Mouse (Mus musculus): ENCODE measurements around the gene Mllt3. TPM values are rescaled to one million over a fixed set of nuclear protein-coding genes. Genes with fewer than 3 reads are reported as not detected.

Mllt3 gene
- polyA plus RNA-seq (2014; fragmentation: Nextera tagmentation; extraction: Ambion mirVana), result 28.7 and 33.4 TPM in 2 replicates

GRCm38 (mm10) chr4:88033216-88033653 lies at the start of gene Mllt3:
Gene Mllt3 (minus strand): TSS chr4:88033364.
- WGBS, result 0% methylated on average over 37 of the region's 37 CpGs
- peaks cover 5% of the 10 kb centered on the region; the same call in 1 of the 2 replicates for H3K36me3 ChIP-seq (ENCODE audit: control insufficient read depth, insufficient read depth, low read length)
- H3K9me3 ChIP-seq (ENCODE audit: control insufficient read depth, low read length), result no peaks in the 10 kb centered on the region
- H3K9ac ChIP-seq (ENCODE audit: low read depth, low read length), result peak within 1 kb of the TSS; percentile 87
- H3K27me3 ChIP-seq (ENCODE audit: control insufficient read depth, insufficient read depth, low read length), result peaks cover 8% of the 10 kb centered on the region; the same call in 1 of the 2 replicates
- no peaks in the 10 kb centered on the region; the same call in 1 of the 2 replicates for H3K4me1 ChIP-seq (ENCODE audit: control insufficient read depth, insufficient read depth, low read length)
- peak within 1 kb of the TSS; percentile 97 for H3K4me2 ChIP-seq (replicated peaks; ENCODE audit: low read depth, low read length)
- peak; percentile 95 for ATAC-seq (ENCODE audit: low FRiP score, low TSS enrichment)
- peak within 1 kb of the TSS; percentile 94 for H3K27ac ChIP-seq (ENCODE audit: low read depth, low read length)
- peak within 1 kb of the TSS; percentile 71 for H3K4me3 ChIP-seq (ENCODE audit: low read length)

GRCm38 (mm10) chr4:88082381-88082780 lies 49.2 kb upstream of the Mllt3 start:
- Histone ChIP-seq H3K4me1 (ENCODE audit: control insufficient read depth, insufficient read depth, low read length) (no peaks in the 10 kb centered on the region), H3K27ac (ENCODE audit: low read depth, low read length) (no peak overlapping the region), H3K27me3 (ENCODE audit: control insufficient read depth, insufficient read depth, low read length) (no peaks in the 10 kb centered on the region), H3K36me3 (ENCODE audit: control insufficient read depth, insufficient read depth, low read length) (no peaks in the 10 kb centered on the region), H3K4me3 (ENCODE audit: low read length) (no peak overlapping the region), H3K9me3 (ENCODE audit: control insufficient read depth, low read length) (no peaks in the 10 kb centered on the region), H3K4me2 (replicated peaks; ENCODE audit: low read depth, low read length) (no peak overlapping the region), H3K9ac (ENCODE audit: low read depth, low read length) (no peak overlapping the region)
- ATAC-seq (ENCODE audit: low FRiP score, low TSS enrichment), result no peak
- WGBS, result 84% methylated on average over 4 of the region's 4 CpGs

GRCm38 (mm10) chr4:88081885-88082284 lies 48.7 kb upstream of the Mllt3 start:
- no peak overlapping the region for H3K4me3 ChIP-seq (ENCODE audit: low read length)
- no peak for ATAC-seq (ENCODE audit: low FRiP score, low TSS enrichment)
- H3K4me2 ChIP-seq (replicated peaks; ENCODE audit: low read depth, low read length), result no peak overlapping the region
- WGBS, result 93% methylated on average over 3 of the region's 3 CpGs
- no peaks in the 10 kb centered on the region for H3K27me3 ChIP-seq (ENCODE audit: control insufficient read depth, insufficient read depth, low read length)
- no peak overlapping the region for H3K27ac ChIP-seq (ENCODE audit: low read depth, low read length)
- no peaks in the 10 kb centered on the region for H3K9me3 ChIP-seq (ENCODE audit: control insufficient read depth, low read length)
- H3K4me1 ChIP-seq (ENCODE audit: control insufficient read depth, insufficient read depth, low read length), result no peaks in the 10 kb centered on the region
- H3K36me3 ChIP-seq (ENCODE audit: control insufficient read depth, insufficient read depth, low read length), result no peaks in the 10 kb centered on the region
- no peak overlapping the region for H3K9ac ChIP-seq (ENCODE audit: low read depth, low read length)

GRCm38 (mm10) chr4:88081417-88081816 lies 48.3 kb upstream of the Mllt3 start:
- no peak overlapping the region for H3K4me2 ChIP-seq (replicated peaks; ENCODE audit: low read depth, low read length)
- WGBS, result 73% methylated on average over 5 of the region's 5 CpGs
- H3K9ac ChIP-seq (ENCODE audit: low read depth, low read length), result no peak overlapping the region
- H3K27ac ChIP-seq (ENCODE audit: low read depth, low read length), result no peak overlapping the region
- no peaks in the 10 kb centered on the region for H3K36me3 ChIP-seq (ENCODE audit: control insufficient read depth, insufficient read depth, low read length)
- no peaks in the 10 kb centered on the region for H3K9me3 ChIP-seq (ENCODE audit: control insufficient read depth, low read length)
- H3K4me1 ChIP-seq (ENCODE audit: control insufficient read depth, insufficient read depth, low read length), result no peaks in the 10 kb centered on the region
- H3K4me3 ChIP-seq (ENCODE audit: low read length), result no peak overlapping the region
- no peaks in the 10 kb centered on the region for H3K27me3 ChIP-seq (ENCODE audit: control insufficient read depth, insufficient read depth, low read length)
- ATAC-seq (ENCODE audit: low FRiP score, low TSS enrichment), result no peak

GRCm38 (mm10) chr4:88078983-88079382 lies 45.8 kb upstream of the Mllt3 start:
- ATAC-seq (ENCODE audit: low FRiP score, low TSS enrichment), result no peak
- no peaks in the 10 kb centered on the region for H3K36me3 ChIP-seq (ENCODE audit: control insufficient read depth, insufficient read depth, low read length)

GRCm38 (mm10) chr4:88075388-88075787 lies 42.2 kb upstream of the Mllt3 start:
- Histone ChIP-seq H3K9me3 (ENCODE audit: control insufficient read depth, low read length) (no peaks in the 10 kb centered on the region; the same call in 1 of the 2 replicates), H3K4me2 (replicated peaks; ENCODE audit: low read depth, low read length) (no peak overlapping the region), H3K27ac (ENCODE audit: low read depth, low read length) (no peak overlapping the region), H3K9ac (ENCODE audit: low read depth, low read length) (no peak overlapping the region), H3K36me3 (ENCODE audit: control insufficient read depth, insufficient read depth, low read length) (no peaks in the 10 kb centered on the region), H3K4me1 (ENCODE audit: control insufficient read depth, insufficient read depth, low read length) (no peaks in the 10 kb centered on the region), H3K27me3 (ENCODE audit: control insufficient read depth, insufficient read depth, low read length) (no peaks in the 10 kb centered on the region), H3K4me3 (ENCODE audit: low read length) (no peak overlapping the region)
- no peak for ATAC-seq (ENCODE audit: low FRiP score, low TSS enrichment)
- 75% methylated on average over 2 of the region's 2 CpGs for WGBS

More at GRCm38 (mm10) chr4:88078983-88079382, 45.8 kb upstream of the Mllt3 start:
- H3K9me3 ChIP-seq (ENCODE audit: control insufficient read depth, low read length), result no peaks in the 10 kb centered on the region
- no peak overlapping the region for H3K4me3 ChIP-seq (ENCODE audit: low read length)
- no peak overlapping the region for H3K9ac ChIP-seq (ENCODE audit: low read depth, low read length)
- H3K4me2 ChIP-seq (replicated peaks; ENCODE audit: low read depth, low read length), result no peak overlapping the region
- no peaks in the 10 kb centered on the region for H3K27me3 ChIP-seq (ENCODE audit: control insufficient read depth, insufficient read depth, low read length)
- no peaks in the 10 kb centered on the region for H3K4me1 ChIP-seq (ENCODE audit: control insufficient read depth, insufficient read depth, low read length)
- H3K27ac ChIP-seq (ENCODE audit: low read depth, low read length), result no peak overlapping the region
- WGBS, result 64% methylated on average over 3 of the region's 3 CpGs

- no peak overlapping the region for H3K27ac ChIP-seq (ENCODE audit: low read depth, low read length)
- H3K9me3 ChIP-seq (ENCODE audit: control insufficient read depth, low read length), result no peaks in the 10 kb centered on the region
- WGBS, result 57% methylated on average over 8 of the region's 8 CpGs
- no peak overlapping the region for H3K4me2 ChIP-seq (replicated peaks; ENCODE audit: low read depth, low read length)
- no peak overlapping the region for H3K4me3 ChIP-seq (ENCODE audit: low read length)
- H3K9ac ChIP-seq (ENCODE audit: low read depth, low read length), result no peak overlapping the region
- no peaks in the 10 kb centered on the region for H3K36me3 ChIP-seq (ENCODE audit: control insufficient read depth, insufficient read depth, low read length)
- no peaks in the 10 kb centered on the region for H3K27me3 ChIP-seq (ENCODE audit: control insufficient read depth, insufficient read depth, low read length)
- ATAC-seq (ENCODE audit: low FRiP score, low TSS enrichment), result no peak
- 0 out of 2 replicates have a peak, but pooled peaks cover 3% of the 10 kb centered on the region for H3K4me1 ChIP-seq (ENCODE audit: control insufficient read depth, insufficient read depth, low read length)
Observed at GRCm38 (mm10) chr4:88046280-88046679, 13.1 kb upstream of the Mllt3 start.

- Histone ChIP-seq H3K36me3 (ENCODE audit: control insufficient read depth, insufficient read depth, low read length) (no peaks in the 10 kb centered on the region), H3K9me3 (ENCODE audit: control insufficient read depth, low read length) (no peaks in the 10 kb centered on the region), H3K27ac (ENCODE audit: low read depth, low read length) (no peak overlapping the region), H3K9ac (ENCODE audit: low read depth, low read length) (no peak overlapping the region), H3K4me1 (ENCODE audit: control insufficient read depth, insufficient read depth, low read length) (0 out of 2 replicates have a peak, but pooled peaks cover 3% of the 10 kb centered on the region), H3K27me3 (ENCODE audit: control insufficient read depth, insufficient read depth, low read length) (no peaks in the 10 kb centered on the region), H3K4me2 (replicated peaks; ENCODE audit: low read depth, low read length) (no peak overlapping the region), H3K4me3 (ENCODE audit: low read length) (no peak overlapping the region)
- WGBS, result 66% methylated on average over 4 of the region's 4 CpGs
- no peak for ATAC-seq (ENCODE audit: low FRiP score, low TSS enrichment)
Observed at GRCm38 (mm10) chr4:88045151-88045550, 12.0 kb upstream of the Mllt3 start.

- peak overlapping the region; percentile 71; the same call in 1 of the 2 replicates for H3K4me3 ChIP-seq (ENCODE audit: low read length)
- ATAC-seq (ENCODE audit: low FRiP score, low TSS enrichment), result no peak
Observed at GRCm38 (mm10) chr4:88035361-88035760, 2.2 kb upstream of the Mllt3 start.

More at GRCm38 (mm10) chr4:88035361-88035760, 2.2 kb upstream of the Mllt3 start:
- no peaks in the 10 kb centered on the region for H3K36me3 ChIP-seq (ENCODE audit: control insufficient read depth, insufficient read depth, low read length)
- no peaks in the 10 kb centered on the region for H3K9me3 ChIP-seq (ENCODE audit: control insufficient read depth, low read length)
- under 1% methylated on average over 11 of the region's 11 CpGs for WGBS
- H3K4me2 ChIP-seq (replicated peaks; ENCODE audit: low read depth, low read length), result peak overlapping the region; percentile 31
- no peak overlapping the region for H3K27ac ChIP-seq (ENCODE audit: low read depth, low read length)
- no peak overlapping the region for H3K9ac ChIP-seq (ENCODE audit: low read depth, low read length)
- peaks cover 8% of the 10 kb centered on the region; the same call in 1 of the 2 replicates for H3K27me3 ChIP-seq (ENCODE audit: control insufficient read depth, insufficient read depth, low read length)
- H3K4me1 ChIP-seq (ENCODE audit: control insufficient read depth, insufficient read depth, low read length), result no peaks in the 10 kb centered on the region
